Mouse (Mus musculus) CD4-positive, CD25-positive, alpha-beta regulatory T cell, adult 2 months (primary cell): Measurements from ENCODE around the gene Spef1.

ENCODE experiments used
- DNase-seq: peaks from one replicate; pipeline ENCODE4 v3.0.0-alpha.2; 2012; ENCODE audit warnings: low read depth, low spot score

Spef1 gene

DNA sequence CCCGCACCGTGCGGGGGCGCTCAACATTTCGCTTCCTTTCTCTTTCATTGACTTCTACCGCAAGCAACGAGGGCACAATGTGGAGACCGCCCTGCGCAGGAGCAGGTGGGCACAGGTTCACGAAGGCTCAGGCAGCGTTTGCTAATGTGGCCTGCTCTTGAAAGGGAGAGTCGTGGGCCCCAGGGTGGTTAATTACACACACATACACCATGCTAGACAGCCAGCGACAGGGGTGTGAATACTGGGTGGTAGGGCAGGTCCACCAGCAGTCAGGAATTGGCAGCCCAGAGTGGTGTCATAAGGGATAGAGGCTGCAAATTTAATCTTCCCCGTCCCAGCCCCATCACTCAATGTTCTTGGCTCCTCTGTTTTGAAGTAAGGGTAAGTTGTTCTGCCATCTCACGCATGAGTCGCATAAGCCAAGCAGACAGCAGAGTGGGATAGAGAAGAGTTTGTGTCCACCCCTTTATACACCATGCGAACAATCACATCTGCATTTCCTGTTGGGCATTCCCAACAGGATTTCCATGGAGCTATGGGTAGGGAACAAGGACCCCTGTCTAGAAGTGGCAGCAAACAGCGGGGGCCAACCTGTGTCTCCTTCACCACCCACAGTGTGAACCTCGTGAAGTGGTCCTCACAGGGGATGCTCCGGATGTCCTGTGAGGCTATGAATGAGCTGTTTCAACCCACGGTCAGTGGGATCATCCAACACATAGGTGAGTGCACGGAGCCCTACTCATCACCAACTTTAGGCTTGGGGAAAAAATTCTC, 43.9 kb downstream of the Spef1 start:
- no peak for DNase-seq

DNA sequence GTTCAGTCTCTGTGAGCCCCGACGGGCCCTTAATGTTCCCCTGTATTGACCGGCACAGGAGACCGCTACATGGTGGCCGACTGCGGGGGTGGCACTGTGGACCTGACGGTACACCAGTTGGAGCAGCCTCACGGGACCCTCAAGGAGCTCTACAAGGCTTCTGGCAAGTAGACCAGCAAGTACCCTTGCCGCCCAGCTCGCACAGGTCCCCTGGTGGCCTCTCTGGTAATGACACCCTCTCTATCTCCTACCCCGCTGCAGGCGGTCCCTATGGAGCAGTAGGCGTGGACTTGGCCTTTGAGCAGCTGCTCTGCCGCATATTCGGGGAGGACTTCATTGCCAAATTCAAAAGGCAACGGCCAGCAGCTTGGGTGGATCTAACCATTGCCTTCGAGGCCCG, 44.5 kb downstream of the Spef1 start:
- DNase-seq: peak; percentile 67

DNA sequence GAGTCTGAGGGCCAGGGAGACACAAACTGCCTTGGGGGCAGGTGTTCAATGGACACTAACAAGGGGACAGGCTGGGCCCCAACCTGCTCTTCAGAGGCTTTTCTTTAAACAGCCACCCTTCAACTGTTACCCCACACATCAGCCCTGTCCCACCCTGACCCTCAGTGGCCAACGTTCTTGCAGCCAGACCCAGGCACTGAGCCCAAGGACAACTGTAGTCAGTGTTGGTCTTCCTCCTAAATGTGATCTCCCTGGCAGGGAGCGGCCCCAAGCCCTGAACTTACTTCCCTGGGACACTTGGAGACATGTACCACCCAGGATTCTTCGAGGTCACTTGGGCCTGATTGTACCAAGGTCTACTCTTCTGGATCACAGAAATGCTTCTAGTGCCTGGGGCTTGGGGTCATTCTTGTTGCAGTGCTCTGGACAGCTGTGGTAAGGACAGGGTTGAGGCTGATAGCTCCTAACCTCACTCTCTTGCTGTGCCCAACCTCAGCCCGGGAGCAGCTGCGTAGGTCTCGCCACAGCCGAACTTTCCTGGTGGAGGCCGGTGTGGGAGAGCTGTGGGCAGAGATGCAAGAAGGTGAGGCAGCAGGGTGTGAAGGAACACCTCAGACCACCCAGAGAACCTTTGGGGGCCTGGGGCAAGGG, 45.6 kb downstream of the Spef1 start:
- no peak for DNase-seq

DNA sequence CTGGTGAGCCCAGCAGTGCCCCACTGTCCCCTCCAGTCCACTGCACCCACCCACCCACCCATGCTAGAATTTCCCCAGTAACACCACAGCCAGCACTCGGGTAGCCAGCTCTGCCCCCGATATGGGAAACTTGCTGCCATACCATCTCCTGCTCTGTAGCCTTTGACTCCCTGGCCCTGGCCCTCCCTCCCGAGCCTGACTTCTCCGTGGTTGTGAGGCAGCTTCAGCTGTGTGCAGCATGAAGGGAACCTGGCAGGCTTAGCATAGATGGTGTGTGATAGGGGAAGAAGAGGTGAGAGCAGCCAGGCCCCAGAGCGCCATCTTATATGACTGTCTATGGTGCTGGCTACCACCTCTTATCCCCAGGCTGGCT, 46.6 kb downstream of the Spef1 start:
- DNase-seq: no peak

DNA sequence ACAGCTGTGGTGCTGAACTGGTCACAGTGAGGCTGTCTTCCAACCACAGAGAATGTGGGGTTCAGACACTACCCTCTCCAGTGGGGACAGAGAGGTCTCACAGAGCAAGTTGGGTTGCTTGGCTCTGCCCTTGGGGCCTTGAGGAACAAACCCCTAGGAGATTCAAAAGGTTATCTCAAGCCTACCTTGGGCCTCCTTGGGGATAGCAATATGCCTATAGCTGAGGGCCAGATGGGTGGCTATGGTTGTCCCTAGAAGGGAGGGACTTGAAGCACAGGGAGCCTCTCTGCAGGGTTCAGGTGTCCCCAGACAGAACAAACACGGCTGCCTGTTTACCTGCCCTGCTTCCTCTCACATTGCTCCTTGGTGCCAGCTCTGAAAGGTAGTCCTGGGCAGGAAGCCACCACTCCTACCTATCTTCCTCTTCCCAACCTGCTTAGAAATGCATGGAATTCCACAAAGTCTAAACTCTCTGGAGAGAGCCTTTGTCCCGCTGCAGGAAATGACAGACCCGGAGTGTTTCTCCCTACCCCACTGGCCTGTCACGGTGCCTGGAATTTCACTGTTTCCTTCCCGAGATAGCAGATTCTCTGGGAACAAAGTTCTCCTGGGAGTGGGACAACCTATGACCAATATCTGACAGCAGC, 47.1 kb downstream of the Spef1 start:
- DNase-seq: no peak

DNA sequence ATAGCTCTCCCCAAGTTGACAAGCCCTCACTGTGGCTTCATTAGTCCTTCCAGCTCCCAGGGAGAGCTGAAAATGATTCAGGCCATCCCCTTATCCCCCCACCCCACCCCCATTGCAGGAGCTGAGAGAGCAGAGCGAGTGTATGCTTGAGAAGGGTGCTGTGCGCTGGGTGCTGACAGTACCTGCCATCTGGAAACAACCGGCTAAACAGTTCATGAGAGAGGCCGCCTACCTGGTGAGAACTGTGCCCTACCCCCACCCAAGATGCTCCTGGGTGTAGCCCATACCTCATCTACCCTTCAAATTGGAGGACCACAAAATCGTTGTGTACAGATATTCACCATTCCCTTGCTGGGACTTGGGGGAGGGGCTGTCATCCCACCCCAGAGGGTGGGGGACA, 47.8 kb downstream of the Spef1 start:
- no peak for DNase-seq

DNA sequence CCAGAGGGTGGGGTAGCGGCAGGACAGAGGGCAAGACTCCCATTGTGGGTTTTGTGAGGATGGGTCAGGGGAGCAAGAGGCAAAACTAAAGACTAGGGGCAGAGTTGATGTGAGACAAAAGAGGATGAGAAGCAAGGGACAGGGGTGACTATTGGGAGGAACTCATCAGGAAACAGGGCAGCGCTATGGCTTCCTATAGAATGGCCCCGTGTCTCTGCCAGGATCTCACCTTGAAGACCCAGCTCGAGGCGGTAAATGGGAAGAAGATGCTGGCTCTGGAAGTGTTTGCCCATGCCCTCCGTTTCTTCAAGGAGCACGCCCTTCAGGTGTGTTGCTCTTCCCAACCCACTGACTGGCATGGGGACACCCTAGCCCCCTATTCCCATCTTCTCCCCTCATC, 48.3 kb downstream of the Spef1 start:
- no peak for DNase-seq

DNA sequence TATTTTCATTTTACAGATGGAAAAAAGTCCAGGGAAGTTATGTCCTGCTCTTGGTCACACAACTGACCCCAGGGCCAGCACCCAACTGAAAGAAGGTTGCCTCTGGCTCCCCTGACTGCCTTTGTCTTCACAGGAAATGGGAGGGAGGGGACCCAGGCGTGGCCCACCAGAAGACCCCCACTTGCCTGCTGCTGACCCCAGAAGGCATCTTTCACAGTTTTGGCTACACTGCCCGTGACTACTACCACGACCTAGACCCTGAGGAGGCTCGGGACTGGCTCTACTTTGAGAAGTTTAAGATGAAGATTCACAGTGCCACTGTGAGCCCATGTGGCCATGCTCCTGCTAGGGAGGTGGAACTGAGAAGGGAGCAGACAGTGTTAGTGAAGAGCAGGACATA, 48.8 kb downstream of the Spef1 start:
- no peak for DNase-seq

DNA sequence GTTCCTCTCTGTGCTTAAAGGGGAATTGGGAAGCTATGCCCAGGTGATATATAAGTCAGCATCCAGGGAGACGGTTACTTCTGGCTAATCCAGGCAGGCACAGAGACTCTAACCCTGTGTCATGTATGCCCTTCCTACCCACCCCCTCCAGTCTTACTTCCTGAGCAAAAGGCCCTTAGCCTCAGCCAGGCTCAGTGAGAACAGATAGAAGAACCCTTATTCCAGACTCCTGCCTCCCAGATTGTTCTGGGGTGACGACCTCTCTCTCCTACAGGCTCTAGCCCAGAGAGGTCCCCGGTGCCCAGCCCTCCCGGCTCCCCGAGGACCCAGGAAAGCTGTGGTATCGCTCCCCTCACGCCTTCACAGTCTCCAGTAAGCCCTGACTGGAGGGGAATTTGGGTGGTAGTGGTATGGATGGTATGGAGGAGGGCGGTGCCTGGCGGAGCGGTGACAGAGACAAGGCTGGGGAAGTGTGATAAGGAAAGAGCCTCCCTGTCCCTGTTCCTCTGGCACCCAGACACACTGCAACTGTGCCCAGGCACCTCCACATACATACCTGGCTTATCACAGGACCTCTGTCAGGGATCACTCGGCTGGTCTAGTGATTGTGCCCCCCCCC, 51.5 kb downstream of the Spef1 start:
- no peak for DNase-seq

DNA sequence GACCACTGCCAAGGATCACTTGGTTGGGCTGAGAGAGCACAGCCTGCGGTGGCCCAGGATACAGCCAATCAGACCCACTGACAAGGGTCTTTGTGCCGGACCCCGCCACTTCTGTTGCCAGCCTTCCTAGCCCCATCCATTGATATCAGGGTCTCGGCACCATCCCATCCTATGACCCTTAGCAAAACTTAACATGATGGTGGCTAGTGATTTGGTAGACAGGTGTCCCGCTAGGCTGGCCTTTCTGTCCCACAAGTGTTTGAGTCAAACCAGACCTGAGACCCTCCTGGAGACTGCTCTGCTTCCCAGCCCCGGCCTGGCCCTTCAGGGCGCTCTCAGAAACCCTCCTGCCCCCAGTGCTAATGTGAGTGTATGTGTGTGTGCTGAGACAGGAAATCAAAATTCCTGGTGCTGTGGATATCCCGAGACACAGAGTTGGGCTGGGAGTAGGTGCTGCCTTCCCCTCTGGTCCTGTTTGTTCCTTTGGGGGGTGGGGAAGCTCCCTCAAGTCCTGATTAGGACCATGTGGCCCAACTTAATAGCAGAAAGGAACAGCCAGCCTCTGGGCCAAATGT, 52.2 kb downstream of the Spef1 start:
- DNase-seq: no peak

DNA sequence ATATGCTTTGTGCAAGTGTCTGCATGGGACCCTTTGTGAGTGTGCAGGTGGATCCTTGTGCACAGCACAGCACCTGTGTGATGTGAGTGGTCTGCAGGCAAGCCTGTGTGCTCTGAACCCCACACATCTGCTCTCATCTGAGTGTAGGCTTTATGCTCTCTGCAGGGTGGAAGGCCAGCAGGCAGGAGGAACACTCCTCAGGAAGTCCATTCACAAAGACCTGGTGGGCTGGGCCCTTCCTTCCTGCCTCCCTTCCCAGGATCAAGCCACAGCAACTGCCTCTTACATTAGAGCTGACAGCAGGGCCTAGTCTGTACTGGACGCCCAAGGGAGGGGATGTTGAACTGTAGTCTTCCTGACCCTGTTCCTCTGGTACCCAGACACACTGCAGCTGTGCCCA, 52.7 kb downstream of the Spef1 start:
- no peak for DNase-seq

DNA sequence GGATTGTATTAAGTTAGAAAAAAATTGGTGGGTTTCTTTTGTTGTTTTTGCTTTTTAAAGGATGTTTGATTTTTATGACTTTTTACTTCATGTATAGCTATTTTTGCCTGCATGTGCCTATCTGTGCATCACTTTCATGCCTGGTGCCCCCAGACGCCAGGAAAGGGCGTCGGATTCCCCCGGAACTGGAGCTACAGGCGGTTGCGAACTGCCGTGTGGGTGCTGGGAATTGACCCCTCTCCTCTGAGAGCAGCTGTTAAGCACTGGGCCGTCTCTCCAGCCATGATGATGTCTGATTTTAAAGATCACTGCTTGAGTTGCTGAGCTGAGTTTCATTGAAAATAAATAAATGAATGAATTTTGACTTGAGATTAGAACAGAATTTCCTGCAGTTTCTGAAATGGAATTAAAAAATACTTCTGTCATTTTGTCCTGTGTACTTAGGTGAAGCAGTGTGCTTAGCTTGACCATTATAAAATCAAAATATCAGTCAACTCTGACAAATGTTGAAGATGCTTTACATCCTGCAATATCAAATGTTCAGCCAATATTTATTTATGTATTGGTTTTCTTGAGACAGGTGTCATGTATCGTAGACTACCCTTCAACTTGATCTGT, 54.0 kb downstream of the Spef1 start, which contains the start of gene Gm11037:
TSS of gene Gm11037 (plus strand) at position 568 of the 618 bp plus-strand sequence.
- DNase-seq: no peak

DNA sequence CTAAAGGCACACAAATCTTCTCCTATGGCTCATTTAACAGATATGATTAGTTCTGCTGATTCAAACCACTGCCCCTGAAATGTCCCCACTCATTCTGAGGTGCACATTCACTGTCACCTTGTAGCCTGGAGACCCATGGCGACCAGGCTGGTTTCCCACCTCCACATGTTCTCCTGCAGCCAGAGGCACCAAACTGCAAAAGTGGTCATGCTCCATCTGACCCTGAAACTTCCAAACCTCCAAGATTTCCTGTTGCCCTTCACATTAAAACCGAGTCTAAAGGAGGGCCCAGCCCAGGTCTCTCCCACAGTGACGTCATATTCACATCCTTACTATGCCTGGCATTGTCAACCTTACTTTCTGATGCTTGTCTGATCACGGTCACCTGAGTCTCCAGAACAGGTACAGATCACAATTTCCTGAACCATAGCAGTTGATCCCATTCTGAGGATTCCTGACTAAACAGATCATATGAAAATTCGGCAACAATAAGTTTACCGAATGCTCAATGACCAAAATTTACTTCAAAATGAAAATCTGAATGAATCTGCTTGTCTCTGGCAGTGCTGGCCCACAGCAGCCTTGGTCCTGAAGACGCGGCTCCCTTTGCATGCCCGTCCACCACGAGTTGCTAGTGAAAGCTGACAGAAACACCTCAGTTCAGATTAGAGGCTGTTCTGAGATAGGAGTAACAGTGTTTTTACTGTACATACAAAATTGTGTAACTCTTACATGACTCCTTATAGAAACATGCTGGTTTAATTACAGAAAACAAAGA, 54.8 kb downstream of the Spef1 start:
- DNase-seq: no peak

DNA sequence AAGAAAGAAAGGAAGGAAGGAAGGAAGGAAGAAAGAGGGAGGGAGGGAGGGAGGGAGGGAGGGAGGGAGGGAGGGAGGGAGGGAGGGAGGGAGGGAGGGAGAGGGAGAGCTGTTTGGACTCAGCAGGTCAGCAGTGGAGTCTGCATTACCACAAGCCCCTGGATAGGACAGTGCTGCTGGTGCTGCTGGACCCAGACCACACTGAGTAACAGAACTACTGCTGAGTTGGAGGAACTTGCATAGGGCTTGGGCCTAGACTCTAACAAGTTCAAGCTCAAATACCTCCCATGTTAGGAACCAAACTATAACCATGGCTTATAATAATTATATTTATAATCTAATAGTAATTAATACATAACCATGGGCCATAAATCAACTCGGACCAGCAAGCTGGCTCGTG, 56.2 kb downstream of the Spef1 start:
- DNase-seq: no peak

DNA sequence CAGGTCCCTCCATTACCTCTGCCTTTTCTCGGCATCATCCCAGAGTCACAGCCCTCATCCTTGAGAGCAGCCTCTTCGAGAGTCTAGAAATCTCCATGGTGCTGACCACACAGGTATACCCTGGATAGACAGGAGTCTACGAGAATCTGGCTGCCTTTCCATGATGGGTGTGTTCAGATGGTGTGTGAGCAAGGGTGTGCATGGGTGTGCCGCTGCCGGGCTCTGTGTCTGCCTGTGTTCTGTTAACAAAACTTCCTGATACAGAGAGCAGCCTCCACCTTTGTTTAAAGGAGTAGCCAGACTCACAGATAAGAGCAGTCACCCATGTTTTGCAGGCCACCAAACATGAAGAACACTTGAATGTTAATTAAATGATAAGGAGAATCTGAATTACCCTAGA, 57.2 kb downstream of the Spef1 start:
- no peak for DNase-seq

DNA sequence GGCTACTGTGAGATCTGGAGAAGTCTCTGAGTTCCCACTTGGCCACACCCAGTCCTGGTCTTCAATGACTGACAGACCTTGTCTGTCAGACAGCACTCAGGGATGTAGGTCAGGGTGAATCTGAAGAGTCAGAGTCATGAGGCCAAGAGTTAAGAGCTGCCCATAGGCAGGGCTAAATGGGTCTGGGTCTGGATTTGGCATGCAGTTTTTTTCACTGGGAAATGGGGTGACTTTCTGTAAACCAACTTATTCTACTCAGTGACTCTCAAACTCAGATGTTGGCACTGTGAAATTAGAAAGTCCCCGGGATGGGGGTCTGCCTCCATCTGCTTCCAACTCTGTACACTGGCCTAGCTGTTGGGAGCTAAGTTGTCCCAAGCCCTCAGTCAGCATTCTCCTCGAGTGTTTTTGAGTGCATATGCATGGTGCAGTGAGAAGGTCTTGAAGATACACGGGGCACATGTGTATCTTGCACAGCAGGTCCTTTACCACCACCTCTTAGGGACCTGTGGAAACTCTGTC, 58.4 kb downstream of the Spef1 start:
- no peak for DNase-seq

DNA sequence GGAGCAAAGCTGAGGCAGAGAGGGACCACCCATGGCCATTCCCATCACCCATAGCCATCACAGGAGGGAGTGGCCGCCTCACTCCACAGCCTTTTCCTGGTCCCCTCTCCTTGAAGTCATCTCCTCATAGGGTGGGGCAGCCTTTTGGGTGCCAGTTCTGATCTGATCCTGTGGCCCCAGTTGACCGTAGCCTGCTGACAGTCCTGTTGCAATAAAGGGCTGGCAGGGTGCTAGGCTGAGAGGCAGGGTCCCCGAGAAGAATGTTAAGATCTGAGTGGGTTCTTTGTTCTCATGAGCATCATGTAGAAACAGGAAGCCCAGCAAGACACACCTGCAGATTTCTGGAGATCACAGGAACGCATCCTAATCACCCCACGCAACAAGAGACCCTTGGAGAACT, 58.9 kb downstream of the Spef1 start:
- DNase-seq: no peak

DNA sequence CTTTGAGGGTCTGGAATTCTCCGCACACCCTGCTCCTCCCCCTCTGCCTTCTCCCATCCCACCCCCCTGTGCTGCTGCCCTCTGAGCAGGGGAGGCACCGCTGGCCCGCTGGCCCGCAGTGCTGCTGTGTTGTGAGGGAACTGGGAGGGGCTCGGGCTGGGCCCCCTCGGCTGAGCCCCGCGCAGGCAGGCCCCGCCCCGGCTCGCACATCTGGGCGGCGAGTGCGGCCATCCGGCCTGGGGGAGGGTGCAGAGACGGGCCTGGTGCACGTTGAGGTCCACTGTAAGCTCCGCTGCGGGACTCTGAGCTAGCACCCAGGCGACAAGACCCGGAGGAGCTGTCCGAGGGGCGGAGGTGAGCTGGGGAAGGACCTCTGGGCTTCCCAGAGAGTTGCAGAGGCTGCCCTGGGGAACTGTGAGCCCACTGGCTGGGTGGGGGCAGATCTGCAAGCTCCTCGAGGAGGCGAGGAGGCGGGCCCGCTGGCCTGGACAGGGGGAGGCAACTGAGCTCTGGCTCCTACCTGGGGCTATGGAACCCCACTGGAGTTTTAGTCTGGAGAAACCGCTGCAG, 59.8 kb downstream of the Spef1 start, which contains the start of gene Hspa12b:
TSS of gene Hspa12b (plus strand) at position 120 of the 570 bp plus-strand sequence.
- DNase-seq: no peak

DNA sequence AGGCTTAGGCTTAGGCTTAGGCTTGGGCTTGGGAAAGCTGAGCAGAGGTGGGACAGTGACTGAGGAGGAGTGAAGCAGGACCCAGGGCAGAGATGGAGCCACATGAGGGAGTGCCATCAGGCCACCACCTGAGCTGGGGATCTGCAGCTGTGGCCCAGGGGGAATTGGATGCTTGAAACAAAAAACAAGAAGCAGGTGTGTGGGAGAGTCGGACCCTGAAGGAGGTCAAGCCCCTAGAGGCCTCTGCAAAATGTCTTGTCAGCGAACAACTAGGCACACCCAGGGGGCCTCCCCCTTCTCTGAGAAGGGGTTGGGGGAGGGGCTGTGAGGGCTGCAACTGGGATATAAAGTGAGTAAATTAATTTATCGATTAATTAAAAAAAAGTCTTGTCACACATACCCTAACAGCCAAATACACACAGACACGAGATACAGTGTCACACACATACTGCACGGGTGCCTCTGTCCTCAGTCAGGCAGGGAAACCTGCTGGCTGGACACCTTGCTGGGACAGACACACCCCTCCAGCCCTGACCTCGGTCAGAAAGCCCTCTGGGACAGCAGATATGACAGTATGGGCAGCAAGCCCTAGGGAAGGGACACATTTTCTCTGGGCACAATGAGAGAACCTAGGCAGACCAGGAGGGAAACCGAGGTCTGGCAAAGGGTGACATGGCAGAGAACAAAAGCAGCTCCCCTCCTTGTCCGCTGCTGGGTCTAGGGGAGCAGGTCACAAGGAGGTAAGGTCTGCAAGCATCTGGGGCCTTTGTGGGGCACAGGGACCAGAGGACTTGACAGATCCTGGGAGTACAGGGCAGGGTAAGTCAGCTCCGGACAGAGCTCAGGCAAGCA, 60.9 kb downstream of the Spef1 start:
- no peak for DNase-seq
